Mouse (Mus musculus) hematopoietic stem cell, adult 5-6 weeks (primary cell): ENCODE measurements around the gene Islr. TPM values are rescaled to one million over a fixed set of nuclear protein-coding genes. Genes with fewer than 3 reads are reported as not detected.
"Not testable (repeated sequence)": the region's sequence is repeated elsewhere in the genome, so short reads cannot be mapped to it uniquely, and the experiment has no call there.

Experiments
- ATAC-seq, 2 experiments: fragments of 125-278 bp in 1 of 2; replicated peaks in 1 of 2; 2 replicates each; pipeline ENCODE4 v1.8.0; 2016 to 2017; ENCODE audit warnings: inconsistent platforms in 2 of 2, mild to moderate bottlenecking in 2 of 2, moderate number of reproducible peaks in 2 of 2, low read depth in 1 of 2, moderate TSS enrichment in 1 of 2; ENCODE audit not compliant: low FRiP score in 2 of 2, poor library complexity in 2 of 2, severe bottlenecking in 2 of 2, insufficient read depth in 1 of 2, low TSS enrichment in 1 of 2
- total RNA-seq: library from RNA; stranded (forward); fragments of 172-1452, 232-1000 nt; gene quantifications from 2 replicates; pipeline ENCODE4 v1.2.3, GENCODE M21; 2017

Gene Islr
- total RNA-seq, result 0.69 and 1.5 TPM in 2 replicates

GRCm38 (mm10) chr9:58203516-58204447, at the start of gene Islr, which contains the start of gene Islr2:
TSS of gene Islr (minus strand) at chr9:58204306.
TSS of gene Islr2 (minus strand) at chr9:58204319.
- peak; percentile 61 to 68 for ATAC-seq

GRCm38 (mm10) chr9:58253805-58254122, 49.7 kb upstream of the Islr start:
- not testable (repeated sequence) for ATAC-seq

GRCm38 (mm10) chr9:58253033-58253804, 49.1 kb upstream of the Islr start, which contains the start of gene Stoml1:
TSS of gene Stoml1 (plus strand) at chr9:58253164.
- ATAC-seq, result peak; percentile 97

- not testable (repeated sequence) for ATAC-seq
Observed at GRCm38 (mm10) chr9:58250730-58251129, 46.6 kb upstream of the Islr start.

GRCm38 (mm10) chr9:58250322-58250721, 46.2 kb upstream of the Islr start:
- ATAC-seq, result no peak

GRCm38 (mm10) chr9:58249592-58250192, 45.6 kb upstream of the Islr start, which contains the start of gene Pml:
TSS of gene Pml (minus strand) at chr9:58249786.
- ATAC-seq, result peak; percentile 24 to 51; a peak in 3 of 4 replicates

GRCm38 (mm10) chr9:58248746-58249413, 44.8 kb upstream of the Islr start:
- ATAC-seq, result no peak

- ATAC-seq, result peak; percentile 82 to 83
Observed at GRCm38 (mm10) chr9:58247064-58247759, 43.1 kb upstream of the Islr start.

- peak; percentile 16 to 39 for ATAC-seq
Observed at GRCm38 (mm10) chr9:58246083-58246591, 42.0 kb upstream of the Islr start.

- no peak for ATAC-seq
Observed at GRCm38 (mm10) chr9:58243696-58244095, 39.6 kb upstream of the Islr start.

- ATAC-seq, result no peak
Observed at GRCm38 (mm10) chr9:58242696-58243095, 38.6 kb upstream of the Islr start.

GRCm38 (mm10) chr9:58241780-58242485, 37.8 kb upstream of the Islr start:
- peak in 1 of 2 experiments; percentile 37; a peak in 1 of 4 replicates for ATAC-seq

- ATAC-seq, result no peak
Observed at GRCm38 (mm10) chr9:58234502-58235015, 30.5 kb upstream of the Islr start.

- peak; percentile 75 for ATAC-seq
Observed at GRCm38 (mm10) chr9:58232374-58232773, 28.3 kb upstream of the Islr start.

GRCm38 (mm10) chr9:58231746-58232145, 27.6 kb upstream of the Islr start:
- ATAC-seq, result peak; percentile 29 to 72; a peak in 2 of 4 replicates
